Mouse (Mus musculus): Measurements from ENCODE around the gene Gzmd.

- no peak for TF ChIP-seq GATA1 (IDR thresholded peaks at IDR 0.05; ENCODE audit: borderline replicate concordance, low read length)
- TF ChIP-seq FLI1 (IDR thresholded peaks at IDR 0.05; ENCODE audit: low read length), result no peak
Observed at GRCm38 (mm10) chr14:56174499-56174898, 42.1 kb upstream of the Gzmd start, which contains the start of gene Gzmn.

All from megakaryocyte, embryonic 14.5 days (primary cell).